Mouse (Mus musculus): ENCODE results near the gene Dnajc28. TPM values are rescaled to one million over a fixed set of nuclear protein-coding genes. Genes with fewer than 3 reads are reported as not detected.

Dnajc28 gene
- polyA plus RNA-seq, 1 experiment from 2014 or later: 8.7 TPM

- DNase-seq: no peak
- Histone ChIP-seq H3K4me2 (ENCODE audit: low read length) (no peak overlapping the region), H3K9ac (replicated peaks; ENCODE audit: low read length) (no peak overlapping the region), H3K27me3 (ENCODE audit: control insufficient read depth, insufficient read depth, low read length) (no peaks in the 10 kb centered on the region), H3K36me3 (ENCODE audit: control insufficient read depth, insufficient read depth, low read length) (peaks cover 5% of the 10 kb centered on the region; the same call in 1 of the 2 replicates), H3K27ac (replicated peaks; ENCODE audit: low read depth, low read length) (no peak overlapping the region), H3K4me3 (replicated peaks; ENCODE audit: low read depth, low read length) (no peak overlapping the region), H3K4me1 (ENCODE audit: control insufficient read depth, insufficient read depth, low read length) (no peaks in the 10 kb centered on the region), H3K9me3 (ENCODE audit: control insufficient read depth, low read length) (no peaks in the 10 kb centered on the region)
- WGBS: 76% methylated on average over 3 of the region's 3 CpGs
- no peak for ATAC-seq (ENCODE audit: low FRiP score, low TSS enrichment)
These were observed 47.7 kb downstream of the Dnajc28 start for GRCm38 (mm10) chr16:91571105-91571504.

- 91% methylated on average over 10 of the region's 10 CpGs for WGBS
These were observed 49.9 kb downstream of the Dnajc28 start for GRCm38 (mm10) chr16:91568960-91569359.

DNA sequence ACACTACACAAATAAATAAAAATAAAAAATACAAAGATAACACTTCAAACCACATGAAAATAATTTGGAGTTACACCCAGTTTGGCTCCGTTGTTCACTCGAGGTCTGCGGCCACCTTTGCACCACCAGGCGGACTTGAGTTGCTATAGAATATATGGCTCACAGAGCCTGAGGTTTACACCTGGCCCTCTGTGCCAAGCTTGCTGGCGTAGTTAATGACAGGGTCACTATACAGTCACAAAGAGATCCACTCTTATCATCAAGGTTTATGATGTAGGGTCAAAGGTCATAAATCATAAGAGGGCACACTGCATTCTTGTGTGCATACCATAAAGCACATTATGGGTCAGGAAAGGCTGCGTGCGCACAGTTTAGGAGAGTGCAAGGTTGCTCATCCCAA is 52.8 kb downstream of the Dnajc28 start:
- no peak overlapping the region for H3K4me2 ChIP-seq (ENCODE audit: low read length)
- H3K27ac ChIP-seq (replicated peaks; ENCODE audit: low read depth, low read length): no peak overlapping the region
- no peaks in the 10 kb centered on the region for H3K4me1 ChIP-seq (ENCODE audit: control insufficient read depth, insufficient read depth, low read length)
- H3K4me3 ChIP-seq (replicated peaks; ENCODE audit: low read depth, low read length): no peak overlapping the region
- no peaks in the 10 kb centered on the region for H3K27me3 ChIP-seq (ENCODE audit: control insufficient read depth, insufficient read depth, low read length)
- DNase-seq (no peak), ATAC-seq (ENCODE audit: low FRiP score, low TSS enrichment) (no peak)
- H3K9ac ChIP-seq (replicated peaks; ENCODE audit: low read length): no peak overlapping the region
- H3K9me3 ChIP-seq (ENCODE audit: control insufficient read depth, low read length): no peaks in the 10 kb centered on the region
- peaks cover 27% of the 10 kb centered on the region for H3K36me3 ChIP-seq (ENCODE audit: control insufficient read depth, insufficient read depth, low read length)
- 94% methylated on average over 7 of the region's 7 CpGs for WGBS

More at GRCm38 (mm10) chr16:91568960-91569359, 49.9 kb downstream of the Dnajc28 start:
- Histone ChIP-seq H3K9ac (replicated peaks; ENCODE audit: low read length) (no peak overlapping the region), H3K27ac (replicated peaks; ENCODE audit: low read depth, low read length) (no peak overlapping the region), H3K4me1 (ENCODE audit: control insufficient read depth, insufficient read depth, low read length) (no peaks in the 10 kb centered on the region), H3K9me3 (ENCODE audit: control insufficient read depth, low read length) (no peaks in the 10 kb centered on the region), H3K27me3 (ENCODE audit: control insufficient read depth, insufficient read depth, low read length) (no peaks in the 10 kb centered on the region), H3K4me2 (ENCODE audit: low read length) (no peak overlapping the region), H3K4me3 (replicated peaks; ENCODE audit: low read depth, low read length) (no peak overlapping the region), H3K36me3 (ENCODE audit: control insufficient read depth, insufficient read depth, low read length) (peaks cover 5% of the 10 kb centered on the region; the same call in 1 of the 2 replicates)
- DNase-seq: no peak
- no peak for ATAC-seq (ENCODE audit: low FRiP score, low TSS enrichment)

DNA sequence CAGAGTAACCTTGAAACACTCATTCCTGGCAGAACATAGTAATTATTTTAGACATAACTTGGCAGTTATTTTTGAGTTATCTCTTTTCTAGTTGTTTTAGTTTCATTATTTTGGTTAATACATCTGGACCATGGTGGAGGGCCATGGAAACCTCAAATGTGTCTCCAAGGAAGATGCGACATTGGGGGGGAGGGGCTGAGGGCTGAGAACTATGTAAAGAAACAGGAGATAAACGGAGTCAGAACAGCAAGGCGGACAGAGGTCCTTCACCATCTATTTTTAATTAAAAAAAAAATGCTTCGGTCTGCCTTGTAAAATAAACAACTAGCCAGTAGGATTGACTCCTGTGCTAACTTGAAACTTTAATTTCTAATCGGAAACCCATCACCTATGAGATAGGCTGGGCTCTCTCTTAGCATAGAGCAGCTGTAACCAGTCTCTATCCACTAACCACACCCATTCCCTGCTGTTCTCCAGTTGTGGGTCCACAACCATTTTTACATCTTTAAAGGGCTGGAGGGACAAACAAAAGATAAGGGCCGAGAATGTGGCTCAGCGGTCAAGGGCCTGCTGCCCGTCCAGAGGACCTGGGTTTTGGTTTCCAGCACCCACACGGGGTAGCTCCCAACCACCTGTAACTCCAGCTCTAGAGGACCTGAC is 53.4 kb downstream of the Dnajc28 start:
- 79% methylated on average over 9 of the region's 9 CpGs for WGBS
- no peaks in the 10 kb centered on the region for H3K4me1 ChIP-seq (ENCODE audit: control insufficient read depth, insufficient read depth, low read length)
- no peak overlapping the region for H3K4me3 ChIP-seq (replicated peaks; ENCODE audit: low read depth, low read length)
- H3K9me3 ChIP-seq (ENCODE audit: control insufficient read depth, low read length): no peaks in the 10 kb centered on the region
- no peaks in the 10 kb centered on the region for H3K27me3 ChIP-seq (ENCODE audit: control insufficient read depth, insufficient read depth, low read length)
- H3K27ac ChIP-seq (replicated peaks; ENCODE audit: low read depth, low read length): no peak overlapping the region
- DNase-seq: no peak
- no peak overlapping the region for H3K9ac ChIP-seq (replicated peaks; ENCODE audit: low read length)
- H3K4me2 ChIP-seq (ENCODE audit: low read length): no peak overlapping the region
- ATAC-seq (ENCODE audit: low FRiP score, low TSS enrichment): no peak
- H3K36me3 ChIP-seq (ENCODE audit: control insufficient read depth, insufficient read depth, low read length): peaks cover 30% of the 10 kb centered on the region

GRCm38 (mm10) chr16:91564580-91565291 is 54.1 kb downstream of the Dnajc28 start:
- 92% methylated on average over 4 of the region's 4 CpGs for WGBS
- H3K9ac ChIP-seq (replicated peaks; ENCODE audit: low read length): no peak overlapping the region
- H3K4me2 ChIP-seq (ENCODE audit: low read length): no peak overlapping the region
- no peaks in the 10 kb centered on the region for H3K27me3 ChIP-seq (ENCODE audit: control insufficient read depth, insufficient read depth, low read length)
- no peak overlapping the region for H3K27ac ChIP-seq (replicated peaks; ENCODE audit: low read depth, low read length)
- DNase-seq (no peak), ATAC-seq (ENCODE audit: low FRiP score, low TSS enrichment) (no peak)
- H3K36me3 ChIP-seq (ENCODE audit: control insufficient read depth, insufficient read depth, low read length): peaks cover 36% of the 10 kb centered on the region
- no peaks in the 10 kb centered on the region for H3K9me3 ChIP-seq (ENCODE audit: control insufficient read depth, low read length)
- H3K4me3 ChIP-seq (replicated peaks; ENCODE audit: low read depth, low read length): no peak overlapping the region
- no peaks in the 10 kb centered on the region for H3K4me1 ChIP-seq (ENCODE audit: control insufficient read depth, insufficient read depth, low read length)

Other genes starting within 250 kb of the Dnajc28 start
- gene Ifnar2, start 246.2 kb downstream of the Dnajc28 start, polyA plus RNA-seq (2014; fragmentation: Nextera tagmentation; extraction: Ambion mirVana): 29.0 and 32.2 TPM in 2 replicates
- gene Gm21970, start 227.3 kb downstream of the Dnajc28 start, polyA plus RNA-seq (2014; fragmentation: Nextera tagmentation; extraction: Ambion mirVana): not detected in 2 replicates
- 5.4 and 9.3 TPM in 2 replicates for gene Il10rb, start 212.9 kb downstream of the Dnajc28 start, polyA plus RNA-seq (2014; fragmentation: Nextera tagmentation; extraction: Ambion mirVana)
- 38.8 and 56.1 TPM in 2 replicates for gene Ifnar1, start 133.8 kb downstream of the Dnajc28 start, polyA plus RNA-seq (2014; fragmentation: Nextera tagmentation; extraction: Ambion mirVana)
- 90.2 and 94.2 TPM in 2 replicates for gene Ifngr2, start 72.0 kb downstream of the Dnajc28 start, polyA plus RNA-seq (2014; fragmentation: Nextera tagmentation; extraction: Ambion mirVana)
- gene Tmem50b, start 21.2 kb downstream of the Dnajc28 start, polyA plus RNA-seq (2014; fragmentation: Nextera tagmentation; extraction: Ambion mirVana): 72.3 and 77.8 TPM in 2 replicates
- gene Gart, start 27.9 kb upstream of the Dnajc28 start, polyA plus RNA-seq (2014; fragmentation: Nextera tagmentation; extraction: Ambion mirVana): 42.8 and 64.2 TPM in 2 replicates
- gene Son, start 28.5 kb upstream of the Dnajc28 start, polyA plus RNA-seq (2014; fragmentation: Nextera tagmentation; extraction: Ambion mirVana): 172 and 175 TPM in 2 replicates
- 22.2 and 24.7 TPM in 2 replicates for gene Donson, start 69.7 kb upstream of the Dnajc28 start, polyA plus RNA-seq (2014; fragmentation: Nextera tagmentation; extraction: Ambion mirVana)
- 113 and 135 TPM in 2 replicates for gene Cryzl1, start 109.9 kb upstream of the Dnajc28 start, polyA plus RNA-seq (2014; fragmentation: Nextera tagmentation; extraction: Ambion mirVana)
- 57.8 and 67.5 TPM in 2 replicates for gene Itsn1, start 110.3 kb upstream of the Dnajc28 start, polyA plus RNA-seq (2014; fragmentation: Nextera tagmentation; extraction: Ambion mirVana)